Mouse (Mus musculus) gastrocnemius, postnatal 4 days (tissue): ENCODE results near the gene Cavin3. TPM values are rescaled to one million over a fixed set of nuclear protein-coding genes. Genes with fewer than 3 reads are reported as not detected.
"Not testable (repeated sequence)": the region's sequence is repeated elsewhere in the genome, so short reads cannot be mapped to it uniquely, and the experiment has no call there.

Experiments
- DNase-seq, 2 experiments: peaks; one replicate each; pipeline ENCODE4 v3.0.0; 2021 to 2022; ENCODE audit warnings: low spot score in 2 of 2, mixed read lengths in 2 of 2
- total RNA-seq, 2 experiments: library from RNA; stranded (reverse); gene quantifications; 2 replicates each; pipeline ENCODE4 v1.2.3; 2021

The Cavin3 gene
- total RNA-seq, 2 experiments from 2014 or later: 63.8 to 65.3 TPM

GRCm38 (mm10) chr7:105480561-105481504 is 1.3 kb downstream of the Cavin3 start:
- peak; percentile 20 to 61 for DNase-seq

GRCm38 (mm10) chr7:105480081-105480480 is 2.0 kb downstream of the Cavin3 start:
- DNase-seq: no peak

GRCm38 (mm10) chr7:105479232-105479631 is 2.9 kb downstream of the Cavin3 start:
- no peak for DNase-seq

- DNase-seq: no peak
Measured at GRCm38 (mm10) chr7:105478344-105478743, 3.8 kb downstream of the Cavin3 start.

- DNase-seq: peak in 1 of 2 experiments; percentile 32
Measured at GRCm38 (mm10) chr7:105477841-105478240, 4.3 kb downstream of the Cavin3 start.

- DNase-seq: no peak
Measured at GRCm38 (mm10) chr7:105477433-105477700, 4.7 kb downstream of the Cavin3 start.

- no peak for DNase-seq
Measured at GRCm38 (mm10) chr7:105476683-105477432, 5.2 kb downstream of the Cavin3 start.

GRCm38 (mm10) chr7:105475396-105475949 is 6.6 kb downstream of the Cavin3 start:
- no peak for DNase-seq

- DNase-seq: no peak
Measured at GRCm38 (mm10) chr7:105474771-105475315, 7.3 kb downstream of the Cavin3 start.

GRCm38 (mm10) chr7:105472607-105473006 is 9.5 kb downstream of the Cavin3 start:
- no peak for DNase-seq

- DNase-seq: not testable (repeated sequence)
Measured at GRCm38 (mm10) chr7:105465505-105465904, 16.6 kb downstream of the Cavin3 start.

GRCm38 (mm10) chr7:105458546-105458945 is 23.6 kb downstream of the Cavin3 start:
- DNase-seq: no peak

- DNase-seq: not testable (repeated sequence)
Measured at GRCm38 (mm10) chr7:105453345-105453744, 28.8 kb downstream of the Cavin3 start.

GRCm38 (mm10) chr7:105445076-105445475 is 37.0 kb downstream of the Cavin3 start:
- no peak for DNase-seq

- DNase-seq: no peak
Measured at GRCm38 (mm10) chr7:105441426-105441825, 40.7 kb downstream of the Cavin3 start.

- DNase-seq: no peak
Measured at GRCm38 (mm10) chr7:105437979-105438772, 43.9 kb downstream of the Cavin3 start.

- no peak for DNase-seq
Measured at GRCm38 (mm10) chr7:105434798-105435197, 47.3 kb downstream of the Cavin3 start.

- no peak for DNase-seq
Measured at GRCm38 (mm10) chr7:105433859-105434258, 48.2 kb downstream of the Cavin3 start.

- DNase-seq: no peak
Measured at GRCm38 (mm10) chr7:105432058-105432457, 50.0 kb downstream of the Cavin3 start.
